Mouse (Mus musculus) adrenal gland, postnatal 14 days (tissue): ENCODE data around the gene Gpha2. TPM values are rescaled to one million over a fixed set of nuclear protein-coding genes. Genes with fewer than 3 reads are reported as not detected.
A peak's percentile ranks its signal among the peaks of the same experiment; 100 is the strongest.

Source experiments
- DNase-seq: peaks from one replicate; pipeline ENCODE4 v3.0.0; 2021; ENCODE audit warnings: mixed read lengths
- total RNA-seq: library from RNA; stranded (reverse); gene quantifications from 2 replicates; pipeline ENCODE4 v1.2.3, GENCODE M21; 2021

Gpha2 gene
- total RNA-seq, 1 experiment from 2014 or later = 19.6 TPM

DNA sequence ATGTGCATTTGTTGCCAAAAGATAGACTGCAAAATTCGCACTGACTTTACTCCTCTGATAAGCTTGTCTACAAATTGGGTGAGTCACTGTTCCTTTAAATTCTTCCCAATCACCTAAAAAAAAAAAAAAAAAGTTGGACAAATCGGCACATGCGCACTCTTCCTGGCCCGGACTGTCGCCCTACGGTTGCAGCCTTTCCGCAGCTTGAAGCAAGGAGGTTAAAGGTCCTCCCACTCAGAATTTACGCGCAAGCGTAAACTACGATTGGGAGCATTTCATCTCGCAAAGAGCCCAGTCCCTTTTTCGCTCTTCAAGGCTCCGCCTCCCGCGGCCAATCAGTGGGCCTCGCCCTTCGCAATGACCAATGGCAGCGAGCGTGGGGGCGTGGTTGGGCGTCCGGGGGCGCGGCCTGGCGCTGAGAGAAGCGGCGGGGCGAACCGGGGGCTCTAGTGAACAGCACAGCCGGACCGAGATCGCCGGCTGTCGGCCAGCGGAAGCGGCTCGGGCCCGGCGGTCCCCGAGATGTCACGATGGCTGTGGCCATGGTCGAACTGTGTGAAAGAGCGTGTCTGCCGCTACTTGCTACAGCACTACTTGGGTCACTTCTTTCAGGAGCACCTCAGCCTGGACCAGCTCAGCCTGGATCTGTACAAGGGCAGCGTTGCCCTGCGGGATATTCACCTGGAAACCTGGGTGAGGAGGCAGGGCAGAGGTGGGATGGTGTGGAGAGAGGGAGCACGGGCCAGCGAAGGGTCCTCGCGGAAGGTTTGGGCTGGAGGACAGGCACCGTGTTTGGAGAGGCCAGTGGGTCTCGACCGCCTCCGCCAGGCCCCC is 15.3 kb downstream of the Gpha2 start, which contains the start of gene Atg2a:
TSS of gene Atg2a (plus strand) at position 395 of the 834 bp plus-strand sequence.
- DNase-seq = peak; percentile 99

- DNase-seq = peak; percentile 80
Observed at GRCm38 (mm10) chr19:6242281-6242680, 16.1 kb downstream of the Gpha2 start.

- no peak for DNase-seq
Observed at GRCm38 (mm10) chr19:6243226-6243625, 17.0 kb downstream of the Gpha2 start.

GRCm38 (mm10) chr19:6245806-6246205 is 19.6 kb downstream of the Gpha2 start:
- no peak for DNase-seq

DNA sequence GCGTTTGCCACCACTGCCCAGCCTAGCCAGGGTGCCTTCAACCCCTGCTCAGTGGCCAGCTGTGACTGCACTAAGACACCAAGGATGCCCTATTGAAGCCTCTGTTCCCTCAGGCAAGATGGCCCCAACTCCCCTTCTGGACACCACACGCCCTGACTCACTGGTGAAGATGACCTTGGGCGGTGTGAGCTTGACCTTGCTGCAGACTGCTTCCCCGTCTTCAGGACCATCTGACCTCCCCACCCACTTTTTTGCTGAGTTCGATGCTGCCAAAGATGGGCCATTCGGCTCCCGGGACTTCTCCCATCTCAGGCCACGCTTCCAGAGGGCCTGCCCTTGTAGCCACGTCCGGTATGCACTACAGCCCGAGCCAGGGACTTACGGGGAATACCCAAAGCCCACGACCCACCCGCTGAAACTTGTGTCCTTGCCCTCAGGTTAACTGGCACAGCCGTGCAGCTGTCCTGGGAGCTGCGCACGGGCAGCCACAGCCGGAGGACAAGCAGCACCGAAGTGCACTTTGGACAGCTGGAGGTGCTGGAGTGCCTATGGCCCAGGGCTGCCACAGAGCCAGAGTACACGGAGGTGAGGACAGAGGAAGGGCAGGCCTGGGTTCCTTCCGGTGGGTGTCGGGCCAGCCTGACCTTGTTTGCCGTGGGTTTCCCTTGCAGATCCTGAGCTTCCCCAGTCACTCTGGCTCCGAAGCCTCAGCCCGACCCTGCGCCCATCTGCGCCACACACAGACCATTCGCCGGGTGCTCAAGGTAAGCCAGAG is 21.5 kb downstream of the Gpha2 start:
- DNase-seq = peak; percentile 68

DNA sequence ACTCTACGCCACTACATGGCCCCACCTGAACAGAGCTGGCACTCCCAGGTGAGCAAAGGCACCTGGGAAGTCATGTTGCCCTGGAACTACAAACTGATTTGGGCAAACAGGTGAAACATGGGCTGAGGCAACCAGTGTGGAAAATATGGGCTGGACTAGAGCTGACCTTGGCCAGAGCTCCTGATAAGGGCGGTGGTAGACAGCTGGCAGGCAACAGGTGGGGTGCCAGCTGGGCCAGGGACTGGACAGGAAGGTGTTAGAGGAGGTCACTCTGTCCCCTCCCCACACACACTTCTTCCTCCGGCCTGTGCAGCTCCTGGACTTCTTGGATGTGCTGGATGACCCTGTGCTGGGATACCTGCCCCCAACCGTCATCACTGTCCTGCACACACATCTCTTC is 26.8 kb downstream of the Gpha2 start:
- DNase-seq = no peak

GRCm38 (mm10) chr19:6260428-6260827 is 34.2 kb downstream of the Gpha2 start:
- no peak for DNase-seq

DNA sequence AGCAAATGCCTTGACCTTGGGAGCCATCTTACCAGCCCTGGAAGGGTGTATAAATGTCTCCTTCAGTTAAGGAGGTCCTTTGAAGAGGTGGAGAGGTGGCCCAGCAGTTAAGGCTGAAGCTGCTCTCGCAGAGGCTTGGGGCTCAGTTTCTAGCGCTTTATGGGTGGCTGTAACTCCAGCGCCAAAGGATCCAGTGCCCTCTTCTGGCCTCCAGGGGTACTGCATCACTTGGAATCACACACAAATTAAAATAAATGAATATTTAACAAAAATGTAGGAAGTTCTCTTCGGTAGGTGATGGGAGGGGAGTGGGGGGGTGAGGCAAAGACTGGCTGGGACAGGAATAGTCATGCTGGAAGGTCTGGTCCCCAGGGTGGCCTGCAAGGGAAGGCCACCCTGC is 34.8 kb downstream of the Gpha2 start:
- DNase-seq = no peak

DNA sequence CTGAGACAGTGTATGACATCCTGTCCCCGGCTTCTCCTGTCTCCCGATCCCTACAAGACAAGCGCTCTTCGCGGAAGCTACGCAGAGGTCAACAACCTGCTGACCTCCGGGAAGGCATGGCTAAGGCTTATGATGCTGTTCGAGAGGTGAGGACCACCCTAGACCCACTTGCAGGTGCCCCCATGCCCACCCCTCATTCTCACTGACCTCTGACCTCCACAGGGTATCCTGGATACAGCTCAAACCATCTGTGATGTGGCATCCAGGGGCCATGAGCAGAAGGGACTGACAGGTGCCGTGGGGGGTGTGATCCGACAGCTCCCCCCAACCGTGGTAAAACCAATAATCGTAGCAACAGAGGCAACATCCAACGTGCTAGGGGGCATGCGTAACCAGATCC is 35.2 kb downstream of the Gpha2 start:
- DNase-seq = no peak

- DNase-seq = peak; percentile 89
Observed at GRCm38 (mm10) chr19:6262222-6262621, 36.0 kb downstream of the Gpha2 start.

DNA sequence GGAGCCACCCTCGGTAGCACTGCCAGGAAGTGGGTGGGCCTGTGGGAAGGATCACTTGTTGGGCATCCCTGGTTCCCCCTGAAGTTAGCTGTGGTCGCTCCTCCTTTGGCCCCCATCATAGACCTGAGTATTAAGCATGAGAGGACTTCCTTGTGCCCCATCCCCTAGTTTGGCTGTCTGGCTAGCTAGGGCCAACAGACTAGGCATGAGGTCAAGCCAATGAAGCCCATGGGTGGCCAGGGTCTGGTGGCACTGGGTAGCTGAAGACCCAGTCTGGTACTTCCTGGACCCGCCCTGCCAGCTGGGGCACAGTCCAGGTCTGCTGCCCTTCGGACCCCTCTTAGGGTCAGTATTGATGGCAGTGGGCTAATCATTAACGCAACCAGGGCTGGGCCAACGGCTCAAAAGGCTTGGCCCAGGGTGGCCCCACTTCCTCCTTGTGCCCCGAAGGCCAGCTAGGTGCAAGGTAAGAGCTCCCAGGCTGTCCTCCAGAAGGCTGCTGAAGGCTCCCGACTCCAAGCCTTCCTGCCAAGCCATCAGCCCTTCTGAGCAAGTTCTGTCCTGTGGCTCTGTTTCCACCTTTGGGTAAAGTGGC is 36.8 kb downstream of the Gpha2 start:
- DNase-seq = no peak

- DNase-seq = no peak
Observed at GRCm38 (mm10) chr19:6264200-6264599, 38.0 kb downstream of the Gpha2 start.

DNA sequence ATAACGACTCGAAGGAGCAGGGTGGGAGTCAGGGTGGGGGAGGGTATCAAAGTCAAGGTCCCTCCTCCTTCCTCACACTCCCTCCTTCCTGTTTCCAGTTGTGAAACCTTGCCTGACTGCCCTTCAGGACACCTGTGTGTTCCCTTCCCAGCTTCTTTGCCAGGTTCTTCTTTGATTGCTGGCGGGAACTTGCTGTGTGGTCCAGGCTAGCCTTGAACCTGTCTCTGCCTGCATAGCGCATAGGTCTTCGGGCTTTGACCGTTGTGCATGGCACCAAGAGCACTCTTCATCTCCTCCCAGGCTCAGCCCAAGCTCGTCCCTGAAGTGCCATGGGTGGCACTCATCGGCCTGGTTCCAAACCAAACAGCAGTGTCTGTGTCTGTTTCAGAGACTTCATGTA is 38.8 kb downstream of the Gpha2 start:
- DNase-seq = no peak

DNA sequence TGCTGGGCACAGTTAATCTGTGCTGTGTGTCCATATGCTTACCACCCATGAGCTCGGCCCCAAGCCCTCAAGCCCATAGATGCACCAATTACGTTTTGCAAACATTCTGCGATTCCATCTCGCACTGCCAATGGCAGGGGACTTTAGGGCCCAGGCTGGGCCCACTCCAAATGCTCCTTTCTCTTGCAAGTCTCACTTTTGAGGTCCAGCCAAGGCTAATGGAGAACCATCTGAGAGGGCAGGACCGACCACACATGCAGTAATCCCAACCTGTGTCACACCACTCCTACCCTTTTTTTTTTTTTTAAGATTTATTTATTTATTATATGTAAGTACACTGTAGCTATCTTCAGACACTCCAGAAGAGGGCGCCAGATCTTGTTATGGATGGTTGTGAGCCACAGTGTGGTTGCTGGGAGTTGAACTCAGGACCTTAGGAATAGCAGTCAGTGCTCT is 39.6 kb downstream of the Gpha2 start:
- no peak for DNase-seq

- no peak for DNase-seq
Observed at GRCm38 (mm10) chr19:6267306-6268169, 41.4 kb downstream of the Gpha2 start.

DNA sequence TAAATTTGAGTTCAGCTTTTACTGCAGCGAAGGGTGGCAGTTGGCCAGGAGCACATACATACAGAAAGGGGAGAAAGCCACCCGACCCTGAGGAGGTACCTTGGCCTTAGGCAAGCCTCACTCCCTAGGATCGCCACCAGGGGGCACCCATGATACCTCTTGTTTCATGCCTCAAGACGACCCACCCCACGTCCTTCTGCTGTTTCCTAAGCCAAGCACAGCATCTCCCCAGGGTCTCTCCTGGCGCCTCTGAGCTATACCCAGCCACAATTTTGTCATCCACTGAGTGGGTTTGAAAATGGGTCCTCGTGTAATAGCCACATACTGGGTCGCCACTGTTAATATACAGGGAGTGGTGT is 42.0 kb downstream of the Gpha2 start:
- DNase-seq = peak; percentile 92

- peak; percentile 50 for DNase-seq
Observed at GRCm38 (mm10) chr19:6268670-6269132, 42.5 kb downstream of the Gpha2 start.

DNA sequence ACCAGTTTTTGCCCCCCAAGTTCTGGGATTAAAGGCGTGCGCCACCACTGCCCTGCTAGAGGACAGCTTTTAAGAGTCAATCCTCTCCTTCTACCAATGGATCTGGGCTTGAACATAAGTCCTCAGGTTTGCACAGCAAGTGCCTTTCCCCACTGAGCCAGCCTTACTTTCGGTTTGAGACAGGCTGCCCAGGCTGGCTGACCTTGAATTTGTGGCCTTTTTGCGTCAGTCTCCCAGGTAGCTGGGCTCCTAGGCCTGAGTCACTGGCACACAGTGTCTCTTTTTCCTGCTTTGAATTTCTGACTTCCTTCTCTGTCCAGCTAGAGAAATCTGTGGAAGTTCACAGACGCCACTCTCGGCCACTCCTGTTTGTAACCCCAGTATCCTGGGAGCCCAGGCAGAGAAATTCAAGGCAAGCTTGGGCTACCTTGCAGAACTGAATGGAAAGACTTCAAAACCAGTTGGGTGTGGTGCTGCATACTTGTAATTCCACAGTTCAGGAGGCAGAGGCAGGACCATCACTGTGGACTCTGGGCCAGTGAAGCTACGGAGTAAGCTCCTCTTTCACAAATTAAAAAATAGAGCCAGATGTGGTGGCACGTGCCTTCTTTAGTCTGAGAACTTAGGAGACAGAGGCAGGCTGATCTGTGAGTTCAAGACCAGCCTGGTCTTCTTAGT is 43.8 kb downstream of the Gpha2 start:
- peak; percentile 78 for DNase-seq

DNA sequence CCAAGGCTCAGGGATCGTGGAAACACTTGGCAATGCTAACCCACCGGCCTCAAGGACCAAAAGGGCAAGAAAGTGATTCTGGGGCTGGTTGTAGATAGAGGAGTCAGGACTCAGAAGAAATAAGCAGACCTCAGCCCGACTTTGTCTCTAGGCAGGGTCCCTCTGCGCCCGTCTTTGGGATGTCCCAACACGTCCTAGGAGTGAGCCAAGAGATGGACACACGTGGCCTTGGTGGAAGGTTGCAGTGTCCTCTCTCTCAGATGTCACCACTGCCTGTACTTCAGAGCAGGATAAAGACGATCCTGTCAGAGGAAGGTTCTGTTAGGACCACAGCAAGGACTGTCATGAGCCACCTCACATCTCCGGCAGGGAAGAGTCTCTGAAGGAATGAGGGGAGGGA is 44.5 kb downstream of the Gpha2 start:
- DNase-seq = peak; percentile 77

DNA sequence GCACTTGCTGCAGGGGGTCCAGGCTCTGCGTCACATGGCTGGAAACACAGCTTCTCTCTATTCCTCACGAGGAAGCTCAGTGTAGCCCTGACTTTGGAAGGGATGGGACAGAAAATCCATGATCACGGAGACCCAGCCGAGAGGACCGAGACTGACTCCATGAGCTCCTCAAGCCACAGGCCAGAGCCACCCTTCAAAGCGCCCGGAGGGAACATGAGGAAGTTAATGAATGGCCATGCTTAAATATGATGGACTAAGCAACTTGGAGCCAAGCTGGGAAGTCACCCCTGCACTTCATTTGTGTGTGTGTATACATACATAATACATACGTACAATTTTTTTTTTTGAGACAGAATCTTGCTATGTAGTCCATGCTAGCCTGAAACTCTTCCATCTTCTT is 45.0 kb downstream of the Gpha2 start:
- DNase-seq = no peak

- DNase-seq = no peak
Observed at GRCm38 (mm10) chr19:6272053-6272452, 45.9 kb downstream of the Gpha2 start.
